Mouse (Mus musculus) liver, embryonic 14.5 days (tissue): ENCODE measurements at regions not wholly inside any gene's neighbourhood (a gene's known extent, or its start where the extent isn't known, plus 50 kb on each side); places are given as distances from the start of the nearest gene placed in this dataset.

Source experiments
- ATAC-seq: fragments of 200-750 bp; cut with Nextera tagmentation; 2 replicates; pipeline ENCODE4 v1.8.0; 2017; ENCODE audit warnings: moderate number of reproducible peaks, mild to moderate bottlenecking, moderate library complexity; ENCODE audit not compliant: insufficient read depth
- DNase-seq, 3 experiments: peaks; one replicate each; pipeline ENCODE4 v3.0.0-alpha.2; 2012 to 2013; ENCODE audit warnings: low read depth in 3 of 3, low spot score in 3 of 3
- H3K27ac ChIP-seq: fragments of 300-500 bp; sonication (generic); 2 replicates; pipeline ENCODE4 v1.5.1; 2014; ENCODE audit warnings: moderate library complexity, mild to moderate bottlenecking, control low read depth, inconsistent platforms
- H3K27me3 ChIP-seq: fragments of 300-500 bp; sonication (generic); 2 replicates; pipeline ENCODE4 v1.6.1; 2014; ENCODE audit warnings: mild to moderate bottlenecking, low read length, moderate library complexity; ENCODE audit not compliant: control insufficient read depth, insufficient read depth
- H3K36me3 ChIP-seq: fragments of 300-500 bp; sonication (generic); replicated peaks from 2 replicates; pipeline ENCODE4 v1.6.1; 2014; ENCODE audit warnings: low read depth; ENCODE audit not compliant: control insufficient read depth, insufficient read depth
- H3K4me1 ChIP-seq, 2 experiments: fragments of 200-500 bp in 1 of 2; fragments of 300-500 bp in 1 of 2; sonication (generic) in 1 of 2; replicated peaks; 2 replicates each; pipeline ENCODE4 v1.6.1; 2012 to 2014; ENCODE audit warnings: antibody characterized with exemption in 1 of 2, inconsistent platforms in 1 of 2, low read length in 1 of 2; ENCODE audit not compliant: control insufficient read depth in 2 of 2, insufficient read depth in 2 of 2
- H3K4me2 ChIP-seq: fragments of 300-500 bp; sonication (generic); 2 replicates; pipeline ENCODE4 v1.6.1; 2014; ENCODE audit warnings: low read depth, mild to moderate bottlenecking, control low read depth, moderate library complexity
- H3K4me3 ChIP-seq, 2 experiments: fragments of 200-500 bp in 1 of 2; fragments of 300-500 bp in 1 of 2; sonication (generic) in 1 of 2; 2 replicates each; pipeline ENCODE4 v1.5.1; 2012 to 2014; ENCODE audit warnings: low read depth in 2 of 2, low read length in 2 of 2, mild to moderate bottlenecking in 2 of 2, control low read depth in 1 of 2, inconsistent platforms in 1 of 2, moderate library complexity in 1 of 2; ENCODE audit not compliant: insufficient read depth in 1 of 2
- H3K9ac ChIP-seq: fragments of 300-500 bp; sonication (generic); replicated peaks from 2 replicates; pipeline ENCODE4 v1.6.1; 2014; ENCODE audit warnings: mild to moderate bottlenecking, control low read depth, moderate library complexity
- H3K9me3 ChIP-seq: fragments of 300-500 bp; sonication (generic); 2 replicates; pipeline ENCODE4 v1.6.1; 2016; ENCODE audit warnings: low read length, mixed read lengths; ENCODE audit not compliant: control insufficient read depth
- CTCF ChIP-seq: IDR thresholded peaks from 2 replicates; pipeline ENCODE4 v1.5.1; 2016; ENCODE audit warnings: antibody characterized with exemption, low read depth, control low read depth
- EP300 ChIP-seq: IDR thresholded peaks from 2 replicates; pipeline ENCODE4 v1.6.1; 2016; ENCODE audit warnings: antibody characterized with exemption, low read depth
- WGBS: fragments of 180-500 bp; shearing (Covaris S2); extraction: QIAGEN DNeasy Blood & Tissue Kit; methylation state at CpG from one replicate; pipeline ENCODE4 v1.1.7; 2014; ENCODE audit not compliant: insufficient replicate concordance; 5-methylcytosine and 5-hydroxymethylcytosine counted together

GRCm38 (mm10) chr2:92851336-92851735 is 63.6 kb upstream of the Syt13 start:
- Histone ChIP-seq H3K27ac (no peak overlapping the region), H3K9ac (no peak overlapping the region), H3K4me3 (no peak overlapping the region), H3K36me3 (no peaks in the 10 kb centered on the region), H3K27me3 (no peaks in the 10 kb centered on the region), H3K9me3 (no peaks in the 10 kb centered on the region), H3K4me1 (no peaks in the 10 kb centered on the region), H3K4me2 (no peak overlapping the region)
- no peak for TF ChIP-seq CTCF
- no peak for TF ChIP-seq EP300
- WGBS: 45% methylated on average over 5 of the region's 5 CpGs
- DNase-seq (no peak), ATAC-seq (no peak)

GRCm38 (mm10) chr2:92853175-92853574 is 61.7 kb upstream of the Syt13 start:
- Histone ChIP-seq H3K4me1 (no peaks in the 10 kb centered on the region), H3K9ac (no peak overlapping the region), H3K27ac (no peak overlapping the region), H3K4me2 (no peak overlapping the region), H3K27me3 (no peaks in the 10 kb centered on the region), H3K36me3 (no peaks in the 10 kb centered on the region), H3K9me3 (no peaks in the 10 kb centered on the region), H3K4me3 (no peak overlapping the region)
- DNase-seq: no peak
- WGBS: 60% methylated on average over 3 of the region's 3 CpGs
- no peak for ATAC-seq
- no peak for TF ChIP-seq CTCF
- no peak for TF ChIP-seq EP300

DNA sequence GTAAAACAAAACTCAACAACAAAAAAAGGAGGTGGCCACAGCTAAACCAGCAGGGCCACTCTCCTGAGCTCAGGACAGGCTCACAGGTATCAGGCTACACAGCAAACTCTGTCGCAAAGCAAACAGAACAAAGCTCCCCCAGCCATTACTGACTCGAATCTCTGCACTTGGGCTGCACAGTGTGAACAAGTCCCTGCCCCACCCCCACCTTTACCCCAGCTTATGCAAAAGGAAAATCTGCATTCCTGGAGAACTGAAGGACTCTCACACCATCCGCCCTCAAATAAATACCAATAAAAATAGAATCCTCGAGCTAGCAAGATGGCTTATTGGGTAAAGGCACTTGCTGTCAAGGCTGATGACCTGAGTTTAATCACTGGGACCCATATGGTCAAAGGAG is 60.6 kb upstream of the Syt13 start:
- Histone ChIP-seq H3K9ac (no peak overlapping the region), H3K4me3 (no peak overlapping the region), H3K36me3 (no peaks in the 10 kb centered on the region), H3K9me3 (no peaks in the 10 kb centered on the region), H3K4me1 (no peaks in the 10 kb centered on the region), H3K4me2 (no peak overlapping the region), H3K27ac (no peak overlapping the region), H3K27me3 (no peaks in the 10 kb centered on the region)
- TF ChIP-seq CTCF: no peak
- TF ChIP-seq EP300: no peak
- DNase-seq (no peak), ATAC-seq (no peak)
- 46% methylated on average over 4 of the region's 4 CpGs for WGBS

GRCm38 (mm10) chr2:92856047-92856446 is 58.9 kb upstream of the Syt13 start:
- no peak overlapping the region for H3K9ac ChIP-seq
- H3K4me2 ChIP-seq: no peak overlapping the region
- H3K27me3 ChIP-seq: no peaks in the 10 kb centered on the region
- 55% methylated on average over 12 of the region's 12 CpGs for WGBS
- ATAC-seq (no peak), DNase-seq (no peak)
- H3K27ac ChIP-seq: no peak overlapping the region
- H3K36me3 ChIP-seq: no peaks in the 10 kb centered on the region
- no peak for TF ChIP-seq CTCF
- no peak for TF ChIP-seq EP300
- H3K4me3 ChIP-seq: no peak overlapping the region
- no peaks in the 10 kb centered on the region for H3K4me1 ChIP-seq
- H3K9me3 ChIP-seq: no peaks in the 10 kb centered on the region

DNA sequence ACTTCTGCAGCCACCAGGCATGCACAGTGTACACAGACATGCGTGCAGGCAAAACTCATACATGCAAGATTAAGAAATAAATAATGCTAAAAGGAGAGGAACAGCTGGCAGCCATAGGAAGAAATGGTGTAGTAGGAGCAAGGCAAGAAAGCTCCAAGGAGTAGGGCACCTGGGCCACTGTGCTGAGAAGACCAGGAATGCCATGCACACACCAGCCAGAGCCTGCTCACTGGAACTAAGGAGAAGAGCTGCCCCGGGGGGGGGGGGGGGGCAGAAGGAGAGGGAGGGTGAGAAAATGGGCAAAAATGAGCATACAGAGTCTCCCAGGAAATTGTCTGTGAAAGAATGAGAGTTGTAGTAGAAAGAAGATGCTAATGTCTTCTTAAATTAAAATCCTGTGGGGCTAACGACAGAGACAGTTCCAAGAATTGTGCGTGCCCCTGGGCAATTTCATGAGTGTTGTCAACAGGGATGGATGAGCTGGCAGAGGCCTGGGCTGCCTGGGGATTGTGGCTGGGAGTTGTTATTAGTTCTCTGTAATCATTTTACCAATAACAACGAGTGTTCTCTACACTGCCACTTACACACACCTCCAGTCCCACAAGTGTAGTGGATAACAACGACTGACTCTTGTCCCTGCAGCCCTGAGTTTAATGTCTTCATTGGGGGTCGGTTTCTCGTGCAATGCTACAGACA is 54.2 kb upstream of the Syt13 start:
- H3K4me1 ChIP-seq: no peaks in the 10 kb centered on the region
- DNase-seq (no peak), ATAC-seq (no peak)
- no peak overlapping the region for H3K27ac ChIP-seq
- H3K36me3 ChIP-seq: no peaks in the 10 kb centered on the region
- H3K4me3 ChIP-seq: no peak overlapping the region
- H3K9me3 ChIP-seq: no peaks in the 10 kb centered on the region
- no peaks in the 10 kb centered on the region for H3K27me3 ChIP-seq
- TF ChIP-seq EP300 (no peak), CTCF (no peak)
- H3K4me2 ChIP-seq: no peak overlapping the region
- H3K9ac ChIP-seq: no peak overlapping the region
- 68% methylated on average over 8 of the region's 8 CpGs for WGBS
